Mouse (Mus musculus) small intestine, adult 2 months (tissue): ENCODE measurements around the gene Clec2e.

Experiments used
- CTCF ChIP-seq: fragments of 200-500 bp; IDR thresholded peaks from 2 replicates; pipeline ENCODE4 v1.5.1; 2012; ENCODE audit warnings: low read depth, mild to moderate bottlenecking, control low read depth, inconsistent platforms, low read length, moderate library complexity, mixed read lengths; ENCODE audit not compliant: insufficient replicate concordance, insufficient read length; ENCODE audit errors: extremely low read depth
- POLR2A ChIP-seq: fragments of 200-500 bp; IDR thresholded peaks from 2 replicates; pipeline ENCODE4 v1.6.1; 2012; ENCODE audit warnings: low read depth, mild to moderate bottlenecking, control low read depth, inconsistent platforms, low read length, moderate library complexity

DNA sequence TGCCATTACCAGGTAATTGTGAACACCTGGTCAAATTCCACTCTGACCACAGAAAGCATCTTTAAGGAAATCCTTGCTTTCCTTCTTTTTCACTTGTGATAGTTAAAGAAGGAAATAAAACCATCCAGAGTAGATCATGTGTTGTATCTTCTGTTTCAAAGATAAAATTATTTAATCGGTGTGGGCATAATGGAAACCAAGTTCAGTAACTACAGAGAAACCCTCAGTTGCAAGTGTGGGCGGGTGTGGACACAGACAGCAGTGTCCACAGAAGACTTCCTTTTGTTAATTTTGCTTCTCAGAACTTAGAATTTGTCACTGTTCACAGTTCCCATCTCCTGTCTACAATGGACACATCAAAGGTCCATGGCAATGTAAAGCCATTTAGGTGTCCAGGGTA lies 55.1 kb downstream of the Clec2e start, which contains the start of gene Klrb1f:
- no peak for TF ChIP-seq POLR2A
- no peak for TF ChIP-seq CTCF
